Mouse (Mus musculus) kidney, adult 10 weeks (tissue): ENCODE measurements around the gene Spata13. TPM values are rescaled to one million over a fixed set of nuclear protein-coding genes. Genes with fewer than 3 reads are reported as not detected.

ENCODE experiments used
- polyA plus RNA-seq: library from polyadenylated mRNA; stranded (reverse); fragments of 350-450 nt; fragmentation: Illumina TruSeq; extraction: RNeasy Lipid Tissue Mini Kit (QIAGEN cat#74804); gene quantifications from one replicate; pipeline ENCODE4 v1.2.3, GENCODE M21; 2014; ENCODE audit warnings: low read depth, low replicate concordance

Gene Spata13
- polyA plus RNA-seq: 20.9 TPM

GRCm38 (mm10) chr14:60633961-60634864 lies at the start of gene Spata13:
Spata13 (plus strand) TSS chr14:60634001.

DNA sequence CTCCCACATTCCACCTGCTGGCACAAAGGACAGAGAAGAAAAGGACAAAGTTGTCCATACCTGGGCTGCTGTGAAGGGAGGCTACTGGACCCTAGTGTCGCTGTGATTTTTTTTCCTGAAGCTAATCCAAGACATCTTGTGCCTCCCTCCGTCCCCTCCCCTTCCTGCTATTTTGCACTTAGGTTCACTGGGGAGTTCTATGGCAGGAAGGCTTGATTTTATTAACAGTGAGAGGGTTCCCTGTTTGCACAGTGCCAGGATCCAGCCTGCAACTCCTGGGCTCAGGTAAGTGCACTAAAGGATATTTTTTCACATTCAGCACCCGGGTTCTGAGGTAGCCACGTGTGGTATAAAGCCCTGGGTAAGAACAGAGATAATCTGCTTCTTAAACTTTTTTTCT lies 134.1 kb downstream of the Spata13 start, which contains the start of gene C1qtnf9:
Gene C1qtnf9, plus strand, starts transcription at position 251 of the 400 bp plus-strand sequence.

DNA sequence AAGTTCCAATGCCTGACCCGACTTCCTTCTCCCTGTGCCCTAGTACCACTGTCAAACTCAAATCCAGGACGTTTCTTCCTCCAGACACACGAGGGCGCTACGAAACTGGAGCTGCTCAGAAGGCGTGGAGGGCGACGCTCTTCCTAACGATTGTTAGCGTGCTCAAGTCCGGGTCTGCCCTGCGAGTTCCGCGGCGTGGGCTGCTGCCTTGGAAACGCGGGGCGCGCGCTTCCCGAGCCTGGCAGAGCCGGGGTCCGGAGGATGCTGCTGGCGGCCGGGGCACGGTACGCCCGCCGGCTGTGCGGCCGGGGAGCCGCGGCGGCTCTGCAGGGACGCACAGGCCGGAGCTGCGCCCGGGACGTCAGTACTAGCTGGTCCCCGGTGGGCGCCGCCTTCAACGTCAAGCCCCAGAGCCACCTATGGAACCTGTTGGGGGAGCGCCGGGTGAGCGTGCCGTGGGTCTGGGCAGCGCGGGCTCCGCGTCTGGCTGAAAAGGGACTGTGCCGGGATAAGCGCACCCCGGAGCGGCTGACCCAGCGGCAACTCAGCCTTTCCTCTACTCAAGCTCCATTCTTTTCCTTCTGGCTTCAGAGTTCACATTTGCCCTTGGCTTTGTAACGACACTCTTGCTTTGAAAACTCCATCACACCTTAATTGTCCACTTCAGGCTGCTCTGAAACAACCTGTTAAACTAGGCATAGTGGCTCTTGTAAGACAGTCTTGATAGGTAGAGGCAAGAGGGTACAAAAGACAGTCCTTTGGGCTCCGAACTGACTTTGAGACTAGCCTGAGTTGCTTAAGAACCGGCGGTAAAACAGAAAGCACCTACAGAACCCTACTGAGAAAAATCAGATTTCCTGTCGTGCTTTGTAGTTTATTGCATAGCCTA lies 150.9 kb downstream of the Spata13 start, which contains the start of gene Mipep:
Gene Mipep, plus strand, starts transcription at position 147 of the 889 bp plus-strand sequence.

Other genes starting within 250 kb of the Spata13 start
- 1.4 TPM for gene C1qtnf9, start 134.1 kb downstream of the Spata13 start, polyA plus RNA-seq
- gene Mipep, start 150.6 kb downstream of the Spata13 start, polyA plus RNA-seq: 35.5 TPM